Mouse (Mus musculus) forebrain, embryonic 14.5 days (tissue): ENCODE results near the gene Ptx4. TPM values are rescaled to one million over a fixed set of nuclear protein-coding genes. Genes with fewer than 3 reads are reported as not detected.

Experiments
- ATAC-seq: fragments of 200-750 bp; cut with Nextera tagmentation; 2 replicates; pipeline ENCODE4 v1.8.0; 2017; ENCODE audit warnings: mild to moderate bottlenecking, moderate library complexity
- DNase-seq: peaks from one replicate; pipeline ENCODE4 v3.0.0-alpha.2; 2015; ENCODE audit warnings: low spot score
- H3K27ac ChIP-seq: fragments of 300-500 bp; sonication (generic); 2 replicates; pipeline ENCODE4 v1.5.1; 2014; ENCODE audit warnings: low read depth, mild to moderate bottlenecking, control low read depth, low read length, moderate library complexity
- H3K27me3 ChIP-seq: fragments of 300-500 bp; sonication (generic); replicated peaks from 2 replicates; pipeline ENCODE4 v1.6.1; 2014; ENCODE audit warnings: low read length, control low read depth, mixed read lengths; ENCODE audit not compliant: control insufficient read depth, insufficient read depth
- H3K36me3 ChIP-seq: fragments of 300-500 bp; sonication (generic); 2 replicates; pipeline ENCODE4 v1.6.1; 2014; ENCODE audit warnings: low read length, control low read depth; ENCODE audit not compliant: control insufficient read depth, insufficient read depth
- H3K4me1 ChIP-seq: fragments of 300-500 bp; sonication (generic); 2 replicates; pipeline ENCODE4 v1.6.1; 2014; ENCODE audit warnings: antibody characterized with exemption, low read length, control low read depth; ENCODE audit not compliant: control insufficient read depth, insufficient read depth
- H3K4me2 ChIP-seq: fragments of 300-500 bp; sonication (generic); 2 replicates; pipeline ENCODE4 v1.6.1; 2014; ENCODE audit warnings: mild to moderate bottlenecking, control low read depth, low read length
- H3K4me3 ChIP-seq: fragments of 300-500 bp; sonication (generic); 2 replicates; pipeline ENCODE4 v1.5.1; 2014; ENCODE audit warnings: low read depth, low read length, control low read depth
- H3K9ac ChIP-seq: fragments of 300-500 bp; sonication (generic); 2 replicates; pipeline ENCODE4 v1.6.1; 2014; ENCODE audit warnings: mild to moderate bottlenecking, low read length, control low read depth, moderate library complexity
- H3K9me3 ChIP-seq: fragments of 300-500 bp; sonication (generic); replicated peaks from 2 replicates; pipeline ENCODE4 v1.6.1; 2016; ENCODE audit warnings: low read length, control low read depth, mixed read lengths; ENCODE audit not compliant: control insufficient read depth
- WGBS: fragments of 180-500 bp; shearing (Covaris S2); extraction: QIAGEN DNeasy Blood & Tissue Kit; methylation state at CpG from one replicate; pipeline ENCODE4 v1.1.7; 2014; 5-methylcytosine and 5-hydroxymethylcytosine counted together
- polyA plus RNA-seq: library from polyadenylated mRNA; unstranded; fragments of >200 nt; fragmentation: Nextera tagmentation; extraction: Ambion mirVana; gene quantifications from 2 replicates; pipeline ENCODE4 v1.2.1, GENCODE M21; 2014

Ptx4 gene
- polyA plus RNA-seq, 1 experiment from 2014 or later: 0.17 TPM

- no peak overlapping the region for H3K4me3 ChIP-seq
- H3K27me3 ChIP-seq: no peaks in the 10 kb centered on the region
- ATAC-seq (no peak), DNase-seq (no peak)
- H3K36me3 ChIP-seq: peaks cover 28% of the 10 kb centered on the region
- H3K27ac ChIP-seq: no peak overlapping the region
- 69% methylated on average over 7 of the region's 7 CpGs for WGBS
- H3K4me2 ChIP-seq: no peak overlapping the region
- no peaks in the 10 kb centered on the region for H3K9me3 ChIP-seq
- H3K9ac ChIP-seq: no peak overlapping the region
- H3K4me1 ChIP-seq: no peaks in the 10 kb centered on the region
These were observed 42.8 kb downstream of the Ptx4 start for GRCm38 (mm10) chr17:25163387-25163786.

DNA sequence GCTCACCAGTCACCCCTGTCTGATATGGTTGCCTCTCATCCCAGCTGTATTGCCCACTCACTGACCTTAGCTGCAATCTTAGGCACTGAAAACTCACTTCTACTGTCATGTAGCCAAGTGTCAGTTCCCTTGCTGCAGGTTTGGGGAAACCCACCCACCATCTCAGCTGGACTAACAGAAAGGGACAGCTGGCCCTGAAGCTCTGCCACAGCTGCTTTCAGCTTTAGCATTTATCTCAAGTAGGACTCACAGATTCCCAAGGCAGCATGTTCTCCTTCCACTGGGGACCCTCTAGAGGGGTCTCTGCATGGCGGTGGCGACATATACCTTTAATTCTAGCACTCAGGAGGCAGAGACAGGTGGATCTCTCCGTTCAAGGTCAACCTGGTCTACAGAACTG lies 44.2 kb downstream of the Ptx4 start:
- Histone ChIP-seq H3K4me2 (no peak overlapping the region), H3K9ac (no peak overlapping the region), H3K4me1 (no peaks in the 10 kb centered on the region), H3K4me3 (no peak overlapping the region), H3K9me3 (no peaks in the 10 kb centered on the region), H3K36me3 (peaks cover 19% of the 10 kb centered on the region), H3K27me3 (no peaks in the 10 kb centered on the region), H3K27ac (no peak overlapping the region)
- ATAC-seq (no peak), DNase-seq (no peak)
- 82% methylated on average over 3 of the region's 3 CpGs for WGBS

DNA sequence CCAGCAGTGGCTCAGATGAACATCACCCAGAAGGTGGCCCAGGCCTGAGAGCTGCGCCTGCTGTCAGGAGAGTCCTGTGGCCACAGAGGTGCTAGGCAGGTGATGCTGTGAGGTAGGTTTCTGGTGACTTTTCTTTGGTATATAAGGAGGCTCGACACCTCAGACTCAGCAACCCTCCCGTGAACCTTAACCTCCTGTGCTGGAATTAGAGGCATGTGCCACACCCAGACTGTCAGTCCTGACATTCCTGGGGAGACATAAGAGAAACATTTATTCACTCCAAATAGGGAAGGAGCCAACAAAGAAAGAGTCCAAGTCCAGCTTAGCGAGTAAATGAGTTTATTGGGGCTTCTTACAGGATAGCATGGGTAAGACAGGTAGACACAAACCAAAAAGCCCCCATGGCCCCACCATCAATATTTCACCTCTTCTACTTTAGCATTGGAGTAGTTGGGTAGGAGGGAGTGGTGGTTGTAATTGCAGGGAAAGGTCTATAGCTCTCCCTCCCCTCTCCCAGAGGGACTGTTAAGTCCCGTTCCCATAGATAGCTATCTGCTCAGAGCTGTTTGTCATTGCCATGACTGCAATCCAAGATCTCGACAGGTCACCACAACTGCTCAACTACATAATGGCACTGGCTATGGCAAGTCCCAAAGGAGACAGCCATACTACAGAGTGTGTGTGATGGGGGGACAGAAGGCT lies 45.6 kb downstream of the Ptx4 start:
- no peak overlapping the region for H3K4me3 ChIP-seq
- no peak for DNase-seq
- H3K27me3 ChIP-seq: no peaks in the 10 kb centered on the region
- no peak overlapping the region for H3K4me2 ChIP-seq
- no peaks in the 10 kb centered on the region for H3K9me3 ChIP-seq
- H3K4me1 ChIP-seq: no peaks in the 10 kb centered on the region
- WGBS: 74% methylated on average over 6 of the region's 6 CpGs
- no peak overlapping the region for H3K9ac ChIP-seq
- peaks cover 6% of the 10 kb centered on the region for H3K36me3 ChIP-seq
- ATAC-seq: no peak
- no peak overlapping the region for H3K27ac ChIP-seq

DNA sequence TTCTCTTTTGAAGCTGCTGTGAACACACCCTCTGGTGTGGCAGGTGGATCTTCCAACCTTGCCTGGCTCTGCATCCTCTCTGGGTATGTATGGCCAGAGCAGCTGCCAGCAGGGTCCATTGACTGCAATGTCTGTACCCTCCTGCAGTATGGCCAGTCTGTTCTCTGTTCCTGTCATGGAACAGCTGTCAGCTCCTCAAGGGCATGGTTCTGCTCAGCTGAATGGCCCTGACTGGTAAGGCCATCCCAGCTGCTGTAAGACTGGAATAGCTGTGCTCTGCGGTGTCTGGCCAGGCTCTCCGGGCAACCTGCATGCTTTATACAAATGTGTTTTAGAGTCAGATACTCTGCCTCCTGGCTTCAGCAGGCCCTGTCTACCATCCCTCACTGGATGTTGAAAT lies 49.1 kb downstream of the Ptx4 start:
- H3K9me3 ChIP-seq: no peaks in the 10 kb centered on the region
- no peak overlapping the region for H3K9ac ChIP-seq
- no peaks in the 10 kb centered on the region for H3K36me3 ChIP-seq
- DNase-seq (no peak), ATAC-seq (no peak)
- H3K27me3 ChIP-seq: no peaks in the 10 kb centered on the region
- H3K4me1 ChIP-seq: no peaks in the 10 kb centered on the region
- no peak overlapping the region for H3K4me3 ChIP-seq
- no peak overlapping the region for H3K4me2 ChIP-seq
- no peak overlapping the region for H3K27ac ChIP-seq
- 98% methylated on average over 2 of the region's 2 CpGs for WGBS

DNA sequence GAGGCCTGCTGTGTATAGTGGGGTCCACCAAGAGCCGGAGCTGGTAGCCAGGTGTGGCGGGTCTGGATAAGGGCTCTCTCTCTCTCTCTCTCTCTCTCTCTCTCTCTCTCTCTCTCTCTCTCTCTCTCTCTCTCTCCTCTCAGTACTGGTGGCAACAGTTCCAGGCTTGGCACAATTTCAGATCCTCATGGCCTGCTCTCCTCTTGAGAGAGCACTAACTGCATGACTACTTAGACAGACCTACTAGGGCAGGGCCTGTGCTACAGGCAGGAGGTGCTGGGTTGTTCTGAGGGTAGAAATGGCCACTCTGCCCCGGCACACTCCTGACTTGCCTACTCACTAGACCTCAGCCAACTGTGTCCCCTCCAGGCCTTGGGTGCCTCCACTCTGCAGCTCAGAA lies 52.0 kb downstream of the Ptx4 start:
- no peak for DNase-seq
- no peak for ATAC-seq
- Histone ChIP-seq H3K9ac (no peak overlapping the region), H3K9me3 (no peaks in the 10 kb centered on the region), H3K27ac (no peak overlapping the region), H3K36me3 (no peaks in the 10 kb centered on the region), H3K4me3 (no peak overlapping the region), H3K27me3 (no peaks in the 10 kb centered on the region), H3K4me1 (no peaks in the 10 kb centered on the region), H3K4me2 (no peak overlapping the region)
- WGBS: 82% methylated on average over 3 of the region's 3 CpGs

Other genes starting within 250 kb of the Ptx4 start
- 89.6 and 96.1 TPM in 2 replicates for gene Nubp2, start 234.4 kb upstream of the Ptx4 start, polyA plus RNA-seq
- 78.3 and 85.0 TPM in 2 replicates for gene Spsb3, start 234.1 kb upstream of the Ptx4 start, polyA plus RNA-seq
- gene Eme2, start 225.7 kb upstream of the Ptx4 start, polyA plus RNA-seq: 18.2 and 23.3 TPM in 2 replicates
- gene Mrps34, start 225.6 kb upstream of the Ptx4 start, polyA plus RNA-seq: 73.5 and 78.4 TPM in 2 replicates
- gene Nme3, start 224.3 kb upstream of the Ptx4 start, polyA plus RNA-seq: 79.7 and 93.4 TPM in 2 replicates
- 49.9 and 76.1 TPM in 2 replicates for gene Mapk8ip3, start 183.8 kb upstream of the Ptx4 start, polyA plus RNA-seq
- 73.4 and 81.1 TPM in 2 replicates for gene Jpt2, start 160.1 kb upstream of the Ptx4 start, polyA plus RNA-seq
- gene Cramp1l, start 105.0 kb upstream of the Ptx4 start, polyA plus RNA-seq: 5.4 and 7.5 TPM in 2 replicates
- 16.1 and 20.4 TPM in 2 replicates for gene Ift140, start 104.7 kb upstream of the Ptx4 start, polyA plus RNA-seq
- 11.8 and 13.6 TPM in 2 replicates for gene Tmem204, start 37.2 kb upstream of the Ptx4 start, polyA plus RNA-seq
- 27.3 and 40.0 TPM in 2 replicates for gene Telo2, start 4.8 kb upstream of the Ptx4 start, polyA plus RNA-seq
- 18.9 and 25.0 TPM in 2 replicates for gene Clcn7, start 12.6 kb downstream of the Ptx4 start, polyA plus RNA-seq
- gene Ccdc154, start 41.7 kb downstream of the Ptx4 start, polyA plus RNA-seq: not detected in 2 replicates
- gene Gm38655, start 54.7 kb downstream of the Ptx4 start, polyA plus RNA-seq: not detected in 2 replicates
- 35.5 and 39.6 TPM in 2 replicates for gene BC003965, start 63.8 kb downstream of the Ptx4 start, polyA plus RNA-seq
- gene Unkl, start 67.6 kb downstream of the Ptx4 start, polyA plus RNA-seq: 6.2 and 8.2 TPM in 2 replicates
- 86.8 and 92.0 TPM in 2 replicates for gene Gnptg, start 119.4 kb downstream of the Ptx4 start, polyA plus RNA-seq
- 57.4 and 67.8 TPM in 2 replicates for gene Tsr3, start 119.4 kb downstream of the Ptx4 start, polyA plus RNA-seq
- gene Baiap3, start 135.6 kb downstream of the Ptx4 start, polyA plus RNA-seq: 4.8 and 9.7 TPM in 2 replicates
- 662 and 671 TPM in 2 replicates for gene Ube2i, start 153.9 kb downstream of the Ptx4 start, polyA plus RNA-seq
- not detected in 2 replicates for gene Prss34, start 177.6 kb downstream of the Ptx4 start, polyA plus RNA-seq
- gene Prss28, start 187.9 kb downstream of the Ptx4 start, polyA plus RNA-seq: not detected in 2 replicates
- gene Prss29, start 197.9 kb downstream of the Ptx4 start, polyA plus RNA-seq: not detected in 2 replicates
- not detected in 2 replicates for gene Tpsab1, start 224.8 kb downstream of the Ptx4 start, polyA plus RNA-seq
- 0.25 TPM in 1 of 2 replicates, not detected in the other for gene Tpsb2, start 245.5 kb downstream of the Ptx4 start, polyA plus RNA-seq
- gene Tpsg1, start 248.5 kb downstream of the Ptx4 start, polyA plus RNA-seq: 0.48 and 1.1 TPM in 2 replicates